Mouse (Mus musculus) erythroblast, embryonic 14.5 days (primary cell): ENCODE measurements around the gene Vmn2r19.

Source experiments
- GATA1 ChIP-seq: IDR thresholded peaks from 2 replicates; pipeline ENCODE4 v1.6.1; 2012; ENCODE audit warnings: low read length, inconsistent platforms, mixed read lengths
- TAL1 ChIP-seq: IDR thresholded peaks from 3 replicates; pipeline ENCODE4 v1.6.1; 2012; ENCODE audit warnings: low read length, inconsistent platforms, mixed read lengths

- TF ChIP-seq GATA1 (no peak), TAL1 (no peak)
These were observed at the start of gene Vmn2r19 for GRCm38 (mm10) chr6:123308033-123308432.
